Mouse (Mus musculus) lung, postnatal 0 days (tissue): ENCODE measurements around the gene Coa4. TPM values are rescaled to one million over a fixed set of nuclear protein-coding genes. Genes with fewer than 3 reads are reported as not detected.
A peak's percentile ranks its signal among the peaks of the same experiment; 100 is the strongest.

Experiments
- ATAC-seq: fragments of 200-750 bp; cut with Nextera tagmentation; 2 replicates; pipeline ENCODE4 v1.8.0; 2017; ENCODE audit warnings: moderate library complexity
- DNase-seq: peaks from one replicate; pipeline ENCODE4 v3.0.0-alpha.2; 2016; ENCODE audit warnings: low spot score
- H3K27ac ChIP-seq: fragments of 300-500 bp; sonication (generic); 2 replicates; pipeline ENCODE4 v1.5.1; 2014; ENCODE audit warnings: antibody characterized with exemption, mild to moderate bottlenecking, low read length, mixed read lengths
- H3K27me3 ChIP-seq: fragments of 300-500 bp; sonication (generic); replicated peaks from 2 replicates; pipeline ENCODE4 v1.6.1; 2014; ENCODE audit warnings: low read length, mixed read lengths; ENCODE audit not compliant: insufficient read depth
- H3K36me3 ChIP-seq: fragments of 300-500 bp; sonication (generic); 2 replicates; pipeline ENCODE4 v1.6.1; 2014; ENCODE audit warnings: low read length, mixed read lengths; ENCODE audit not compliant: insufficient read depth
- H3K4me1 ChIP-seq: fragments of 300-500 bp; sonication (generic); 2 replicates; pipeline ENCODE4 v1.6.1; 2014; ENCODE audit warnings: antibody characterized with exemption, low read depth, low read length, mixed read lengths; ENCODE audit not compliant: insufficient read depth
- H3K4me2 ChIP-seq: fragments of 300-500 bp; sonication (generic); replicated peaks from 2 replicates; pipeline ENCODE4 v1.6.1; 2014; ENCODE audit warnings: low read depth, mild to moderate bottlenecking, low read length, moderate library complexity, mixed read lengths
- H3K4me3 ChIP-seq: fragments of 300-500 bp; sonication (generic); 2 replicates; pipeline ENCODE4 v1.5.1; 2014; ENCODE audit warnings: low read depth, low read length
- H3K9ac ChIP-seq: fragments of 300-500 bp; sonication (generic); replicated peaks from 2 replicates; pipeline ENCODE4 v1.6.1; 2014; ENCODE audit warnings: low read depth, mild to moderate bottlenecking
- H3K9me3 ChIP-seq: fragments of 300-500 bp; sonication (generic); 2 replicates; pipeline ENCODE4 v1.6.1; 2016; ENCODE audit warnings: low read length, mixed read lengths
- CTCF ChIP-seq: IDR thresholded peaks from 2 replicates; pipeline ENCODE4 v1.5.1; 2016; ENCODE audit warnings: antibody characterized with exemption, mild to moderate bottlenecking
- EP300 ChIP-seq: IDR thresholded peaks from 2 replicates; pipeline ENCODE4 v1.6.1; 2016; ENCODE audit warnings: antibody characterized with exemption, mild to moderate bottlenecking, control low read depth
- WGBS: fragments of 180-500 bp; shearing (Covaris S2); extraction: QIAGEN DNeasy Blood & Tissue Kit; methylation state at CpG from one replicate; pipeline ENCODE4 v1.1.7; 2014; 5-methylcytosine and 5-hydroxymethylcytosine counted together
- polyA plus RNA-seq: library from polyadenylated mRNA; unstranded; fragments of >200 nt; fragmentation: Nextera tagmentation; extraction: Ambion mirVana; gene quantifications from 2 replicates; pipeline ENCODE4 v1.2.1, GENCODE M21; 2015

Gene Coa4
- polyA plus RNA-seq, 1 experiment from 2014 or later: 18.2 TPM

- H3K36me3 ChIP-seq: no peaks in the 10 kb centered on the region
- WGBS: 81% methylated on average over 2 of the region's 2 CpGs
- no peak overlapping the region for H3K4me3 ChIP-seq
- no peak overlapping the region for H3K27ac ChIP-seq
- H3K9ac ChIP-seq: no peak overlapping the region
- no peak for TF ChIP-seq CTCF
- TF ChIP-seq EP300: no peak
- ATAC-seq: no peak
- H3K9me3 ChIP-seq: no peaks in the 10 kb centered on the region
- H3K4me1 ChIP-seq: 0 out of 2 replicates have a peak, but pooled peaks cover 4% of the 10 kb centered on the region
- H3K4me2 ChIP-seq: no peak overlapping the region
- DNase-seq: no peak
- H3K27me3 ChIP-seq: no peaks in the 10 kb centered on the region
Measured at GRCm38 (mm10) chr7:100578794-100579193, 41.9 kb downstream of the Coa4 start.

- Histone ChIP-seq H3K9me3 (no peaks in the 10 kb centered on the region), H3K9ac (peak overlapping the region; percentile 85), H3K4me1 (0 out of 2 replicates have a peak, but pooled peaks cover 4% of the 10 kb centered on the region), H3K36me3 (no peaks in the 10 kb centered on the region), H3K27me3 (no peaks in the 10 kb centered on the region), H3K4me2 (peak overlapping the region; percentile 63), H3K4me3 (peak overlapping the region; percentile 52), H3K27ac (no peak overlapping the region)
- TF ChIP-seq CTCF (no peak), EP300 (no peak)
- DNase-seq (no peak), ATAC-seq (no peak)
- 38% methylated on average over 7 of the region's 7 CpGs for WGBS
Measured at GRCm38 (mm10) chr7:100582235-100582634, 45.4 kb downstream of the Coa4 start.

- peak overlapping the region; percentile 85 for H3K9ac ChIP-seq
- peak overlapping the region; percentile 52 for H3K4me3 ChIP-seq
- H3K4me1 ChIP-seq: 0 out of 2 replicates have a peak, but pooled peaks cover 4% of the 10 kb centered on the region
- peak overlapping the region; percentile 84 for H3K27ac ChIP-seq
- H3K27me3 ChIP-seq: no peaks in the 10 kb centered on the region
- peak; percentile 95 for DNase-seq
- peak; percentile 95 for ATAC-seq
- no peaks in the 10 kb centered on the region for H3K36me3 ChIP-seq
- H3K4me2 ChIP-seq: peak overlapping the region; percentile 63
- H3K9me3 ChIP-seq: no peaks in the 10 kb centered on the region
- no peak for TF ChIP-seq CTCF
- under 1% methylated on average over 31 of the region's 31 CpGs for WGBS
Measured at GRCm38 (mm10) chr7:100582727-100583236, 45.9 kb downstream of the Coa4 start.

GRCm38 (mm10) chr7:100589816-100590215, 52.9 kb downstream of the Coa4 start:
- H3K4me1 ChIP-seq: no peaks in the 10 kb centered on the region; the same call in 1 of the 2 replicates
- DNase-seq (peak; percentile 66), ATAC-seq (no peak)
- H3K27ac ChIP-seq: peak overlapping the region; percentile 4; the same call in 1 of the 2 replicates
- H3K4me3 ChIP-seq: no peak overlapping the region
- H3K9ac ChIP-seq: no peak overlapping the region
- no peaks in the 10 kb centered on the region for H3K36me3 ChIP-seq
- no peaks in the 10 kb centered on the region for H3K27me3 ChIP-seq
- no peak overlapping the region for H3K4me2 ChIP-seq
- TF ChIP-seq CTCF (no peak), EP300 (no peak)
- no peaks in the 10 kb centered on the region for H3K9me3 ChIP-seq
- 37% methylated on average over 1 of the region's 1 CpGs for WGBS

Other genes with a start within 250 kb of the Coa4 start
- gene C2cd3, start 164.8 kb upstream of the Coa4 start, polyA plus RNA-seq: 7.5 and 9.2 TPM in 2 replicates
- 32.6 and 34.3 TPM in 2 replicates for gene Ppme1, start 164.8 kb upstream of the Coa4 start, polyA plus RNA-seq
- 0.08 and 0.15 TPM in 2 replicates for gene Ucp3, start 64.1 kb upstream of the Coa4 start, polyA plus RNA-seq
- 528 and 617 TPM in 2 replicates for gene Ucp2, start 43.7 kb upstream of the Coa4 start, polyA plus RNA-seq
- 13.7 and 13.8 TPM in 2 replicates for gene Dnajb13, start 22.1 kb upstream of the Coa4 start, polyA plus RNA-seq
- gene Rab6a, start 70.3 kb downstream of the Coa4 start, polyA plus RNA-seq: 76.8 and 88.2 TPM in 2 replicates
- 76.0 and 77.5 TPM in 2 replicates for gene Mrpl48, start 71.2 kb downstream of the Coa4 start, polyA plus RNA-seq
- 44.4 and 46.0 TPM in 2 replicates for gene Plekhb1, start 125.3 kb downstream of the Coa4 start, polyA plus RNA-seq
- 28.2 and 35.8 TPM in 2 replicates for gene Fam168a, start 169.6 kb downstream of the Coa4 start, polyA plus RNA-seq